Mouse (Mus musculus): Measurements from ENCODE around the gene Wfdc2.

GRCm38 (mm10) chr2:164560106-164560505, 2.1 kb upstream of the Wfdc2 start:
- TF ChIP-seq CTCF (IDR thresholded peaks at IDR 0.05; ENCODE audit: borderline replicate concordance, insufficient read depth, low read depth, low read length) (no peak), POLR2A (IDR thresholded peaks at IDR 0.05; ENCODE audit: borderline replicate concordance, insufficient read depth, low read length) (no peak)
